26 mouse cellular contexts compared by ENCODE assay signal in the genomic region with DNA sequence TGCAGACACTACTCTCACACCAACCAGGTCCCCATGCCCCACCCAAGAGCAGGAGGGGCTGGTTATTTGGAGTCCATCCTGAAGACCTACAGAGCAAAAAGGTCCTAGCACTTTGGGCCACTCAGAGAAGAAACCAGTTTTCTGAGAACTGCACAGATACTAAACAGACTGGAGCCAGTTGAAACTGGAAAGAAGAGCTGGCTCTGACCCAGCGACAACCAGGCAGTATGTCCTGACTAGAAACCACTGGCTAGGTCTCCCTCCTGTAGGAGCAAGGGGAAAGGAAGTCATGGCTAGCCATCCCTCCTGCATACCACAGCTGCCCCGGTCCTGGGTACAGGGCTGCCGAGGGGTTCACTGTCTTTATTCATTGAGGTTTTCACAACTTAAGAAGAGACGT.
"Had no signal": no experiment of that assay in that cellular context is flagged by ENCODE, and none has a peak within 500 bp of the region (broad histone marks: within the 10 kb centered on the region; RNA-seq: fewer than 3 reads in every experiment).

No protein-coding gene starts in this region.

- H3K27ac ChIP-seq: embryonic facial prominence, embryonic 10.5 days; embryonic facial prominence, embryonic 12.5 days; embryonic facial prominence, embryonic 13.5 days; embryonic facial prominence, embryonic 15.5 days; forebrain, embryonic 10.5 days; forebrain, embryonic 12.5 days; forebrain, embryonic 13.5 days; gastrocnemius, adult 2 months; heart, adult 2 months had no signal

- H3K9me3 ChIP-seq: embryonic facial prominence, embryonic 10.5 days; embryonic facial prominence, embryonic 12.5 days; embryonic facial prominence, embryonic 13.5 days; embryonic facial prominence, embryonic 15.5 days; forebrain, embryonic 10.5 days; forebrain, embryonic 12.5 days; forebrain, embryonic 13.5 days had no signal

- H3K27me3 ChIP-seq: embryonic facial prominence, embryonic 15.5 days had no signal

- H3K4me3 ChIP-seq: embryonic facial prominence, embryonic 10.5 days; embryonic facial prominence, embryonic 12.5 days; embryonic facial prominence, embryonic 13.5 days; embryonic facial prominence, embryonic 15.5 days; erythroblast, embryonic 14.5 days; forebrain, embryonic 10.5 days; forebrain, embryonic 12.5 days; forebrain, embryonic 13.5 days; gastrocnemius, adult 2 months; heart, adult 2 months had no signal

- ATAC-seq: forebrain, embryonic 13.5 days; forebrain, embryonic 14.5 days; forebrain, embryonic 16.5 days; forebrain, postnatal 0 days had no signal

- H3K4me1 ChIP-seq: forebrain, embryonic 13.5 days had no signal

- DNase-seq: cerebellum, adult 9-10 months; cerebellum, adult 9-11 months; cerebellum, postnatal 10 days; cerebellum, postnatal 14 days; cerebellum, postnatal 25 days; cerebellum, postnatal 36 days; embryo, embryonic 11 days; forebrain, postnatal 0 days; gastrocnemius, adult 2 months; gastrocnemius, postnatal 10 days; gastrocnemius, postnatal 14 days; gastrocnemius, postnatal 25 days; gastrocnemius, postnatal 36 days; heart, adult 11 months; heart, adult 18-20 months; heart, adult 2 months had no signal

- H3K9ac ChIP-seq: embryonic facial prominence, embryonic 12.5 days; embryonic facial prominence, embryonic 13.5 days; embryonic facial prominence, embryonic 15.5 days; forebrain, embryonic 12.5 days; forebrain, embryonic 13.5 days; forebrain, postnatal 0 days had no signal

- H3K4me2 ChIP-seq: embryonic facial prominence, embryonic 12.5 days; embryonic facial prominence, embryonic 13.5 days; embryonic facial prominence, embryonic 15.5 days; forebrain, embryonic 12.5 days; forebrain, embryonic 13.5 days had no signal

- H3K36me3 ChIP-seq: embryonic facial prominence, embryonic 10.5 days; embryonic facial prominence, embryonic 12.5 days; embryonic facial prominence, embryonic 13.5 days; embryonic facial prominence, embryonic 15.5 days; forebrain, embryonic 10.5 days; forebrain, embryonic 12.5 days had no signal
